Mouse (Mus musculus) heart, postnatal 10 days (tissue): Measurements from ENCODE around the gene Lrrk2. TPM values are rescaled to one million over a fixed set of nuclear protein-coding genes. Genes with fewer than 3 reads are reported as not detected.
"Not testable (repeated sequence)": the region's sequence is repeated elsewhere in the genome, so short reads cannot be mapped to it uniquely, and the experiment has no call there.

ENCODE experiments used
- DNase-seq, 2 experiments: peaks; one replicate each; pipeline ENCODE4 v3.0.0; 2021
- intact Hi-C: fragments of 180-260 bp; cut with DNase I; formaldehyde crosslinking; loops from one replicate; pipeline ENCODE4 v1.15.1; 2025
- total RNA-seq, 2 experiments: library from RNA; stranded (reverse); gene quantifications; 2 replicates each; pipeline ENCODE4 v1.2.3; 2021

Lrrk2 gene
- total RNA-seq, 2 experiments from 2014 or later, result 10.8 to 13.7 TPM

DNA sequence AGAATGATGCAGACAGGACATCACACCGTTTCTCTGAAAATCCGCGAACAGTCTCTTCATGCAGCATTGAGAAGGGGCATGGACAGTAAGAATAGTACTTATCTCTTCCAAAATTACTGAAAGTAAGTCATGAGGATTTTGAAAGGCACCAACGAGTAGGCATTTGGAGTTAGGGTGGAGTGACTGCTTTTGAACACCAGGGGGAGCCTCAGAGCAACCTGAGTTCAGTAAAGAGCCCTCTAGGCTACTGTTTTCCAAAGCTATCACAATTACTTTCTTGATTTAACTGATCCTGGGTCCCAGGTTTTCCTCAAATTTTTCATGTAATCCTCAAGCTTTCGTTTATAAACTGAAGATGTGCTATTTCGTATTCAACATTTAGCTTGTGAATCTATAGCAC lies 108.2 kb downstream of the Lrrk2 start:
- DNase-seq, result peak; percentile 32 to 49

DNA sequence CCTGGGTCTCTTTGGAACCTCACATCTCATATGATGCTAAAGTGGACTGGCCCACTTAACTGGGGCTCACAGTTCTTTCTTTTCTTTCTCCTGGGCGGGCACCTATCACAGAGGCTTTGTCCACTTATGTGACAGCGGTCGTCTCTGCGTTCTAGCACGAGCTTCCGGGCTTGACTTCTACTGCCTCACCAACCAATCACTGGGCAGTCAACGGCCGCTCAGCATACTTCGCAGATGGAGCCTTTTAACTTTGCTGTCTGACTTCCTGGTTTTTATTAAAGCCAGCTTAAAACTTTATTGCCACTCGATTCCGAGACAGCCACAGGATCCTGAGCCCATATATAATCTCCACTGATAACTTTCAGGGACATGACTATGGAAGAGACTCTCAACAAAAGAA lies 115.4 kb downstream of the Lrrk2 start:
- DNase-seq, result no peak
- intact Hi-C loops, result loop anchor here (10.0 kb wide), 1 partner anchor 176 kb away; no protein-coding TSS in a partner anchor

More for the DNA sequence above, 108.2 kb downstream of the Lrrk2 start:
- intact Hi-C loops, result loop anchor here (2.0 to 10.0 kb wide), 3 partner anchors 146 to 450 kb away; no protein-coding TSS in a partner anchor

DNA sequence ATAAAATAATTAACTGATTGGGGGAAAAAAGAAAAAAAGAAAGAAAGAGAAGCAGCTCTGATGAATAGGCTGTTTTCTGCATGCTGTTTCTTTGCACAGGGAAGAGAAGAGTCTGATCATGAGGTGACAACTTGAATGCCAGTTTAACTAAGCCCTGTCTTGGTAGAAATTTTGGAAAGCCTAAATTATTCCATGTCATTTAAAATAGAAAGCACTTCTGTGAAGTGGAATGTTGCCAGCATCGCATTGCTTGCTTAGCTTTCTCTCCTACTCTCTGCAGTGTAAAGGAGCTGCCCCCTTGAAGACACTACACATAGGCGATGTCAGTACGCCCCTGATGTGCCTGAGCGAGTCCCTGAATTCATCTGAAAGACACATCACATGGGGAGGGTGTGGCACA lies 133.5 kb downstream of the Lrrk2 start:
- intact Hi-C loops, result no loop called here
- DNase-seq, result no peak

DNA sequence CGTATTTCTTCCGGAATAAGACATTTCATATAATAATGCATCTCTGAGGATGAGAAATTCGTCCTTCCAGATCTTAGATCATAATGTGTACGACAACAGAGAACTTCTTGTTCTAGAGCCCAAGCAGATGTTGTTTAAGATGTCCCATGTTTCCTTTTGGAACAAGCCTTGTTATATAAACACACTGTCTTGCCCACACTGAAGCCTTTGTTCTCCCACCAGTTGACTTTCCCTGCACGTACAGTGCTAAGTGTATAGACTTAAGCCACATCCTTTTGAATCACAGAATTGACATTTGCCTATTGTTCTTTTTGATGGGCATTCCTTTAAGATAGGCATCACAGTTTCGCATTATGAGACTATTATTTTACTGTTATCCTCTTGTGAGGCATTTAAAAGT lies 162.3 kb downstream of the Lrrk2 start:
- no peak for DNase-seq

DNA sequence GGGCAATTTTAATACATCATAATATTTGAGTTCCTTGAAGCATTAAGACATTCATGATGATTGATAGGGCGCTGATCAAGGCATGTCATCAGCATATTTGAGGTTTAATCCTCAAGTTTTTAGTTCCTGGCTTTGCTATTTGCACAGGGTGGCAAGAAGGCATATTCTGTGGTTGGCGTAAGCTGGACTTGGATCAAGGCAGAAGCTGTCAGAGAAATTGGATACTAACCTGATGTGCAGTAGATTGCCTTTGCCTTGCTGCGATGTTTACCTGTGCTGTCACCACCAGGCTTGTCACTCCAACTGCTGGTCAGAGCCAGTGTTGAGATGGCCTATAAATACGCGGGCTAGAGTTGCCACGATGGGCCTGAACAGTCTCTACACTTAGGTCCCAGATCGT lies 165.0 kb downstream of the Lrrk2 start, which contains the start of gene Smgc:
Gene Smgc (plus strand): TSS at position 301 of the 400 bp plus-strand sequence.
- intact Hi-C loops, result no loop called here
- DNase-seq, result no peak

More for the DNA sequence above, 162.3 kb downstream of the Lrrk2 start:
- intact Hi-C loops, result no loop called here

DNA sequence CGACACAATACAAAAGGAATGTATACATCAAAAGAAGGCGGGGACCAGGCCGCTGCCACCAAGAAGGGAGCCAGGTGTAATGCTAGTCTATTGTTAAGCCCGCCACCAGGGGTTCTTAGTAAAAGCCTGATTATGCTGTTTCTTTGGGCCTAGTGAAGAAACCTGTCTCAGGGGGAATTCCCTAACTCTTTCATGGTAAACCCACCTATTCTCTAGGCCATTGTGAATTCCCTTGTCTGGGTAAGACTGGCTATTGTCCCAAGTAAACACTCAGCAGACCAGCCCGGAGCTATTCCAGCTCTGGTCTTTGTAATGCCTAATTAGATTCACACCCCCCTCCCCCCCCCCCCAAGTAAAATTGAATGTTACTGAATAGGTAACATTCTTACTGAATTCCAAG lies 191.2 kb downstream of the Lrrk2 start:
- DNase-seq, intact Hi-C loops: not testable (repeated sequence)

Other genes with a start within 250 kb of the Lrrk2 start
- gene Slc2a13, start 99.9 kb upstream of the Lrrk2 start, total RNA-seq, result 1 to 10 TPM; 2.5 to 2.8 TPM
- not detected for gene Smgc, start 165.1 kb downstream of the Lrrk2 start, total RNA-seq